Mouse (Mus musculus): ENCODE results near the gene Gpat2. TPM values are rescaled to one million over a fixed set of nuclear protein-coding genes. Genes with fewer than 3 reads are reported as not detected.

Gpat2 gene
- polyA plus RNA-seq, 1 experiment, result 0.38 TPM

DNA sequence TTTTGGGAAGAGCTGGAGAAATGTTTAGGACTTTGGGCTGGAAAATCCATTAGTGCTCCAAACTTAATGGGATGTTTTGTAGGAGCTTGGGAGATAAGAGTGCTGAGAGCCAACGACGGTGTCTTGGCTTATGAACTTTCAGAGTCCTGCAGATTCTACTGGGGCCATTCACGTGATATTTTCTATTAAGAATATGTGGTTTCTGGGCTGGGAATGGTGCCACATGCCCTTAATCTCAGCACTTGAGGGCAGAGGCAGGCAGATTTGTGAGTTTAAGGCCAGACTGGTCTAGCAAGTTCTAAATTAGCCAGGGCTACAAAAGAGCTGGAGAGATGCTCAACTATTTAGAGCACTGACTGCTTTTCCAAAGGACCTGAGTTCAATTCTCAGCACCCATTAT, 34.6 kb upstream of the Gpat2 start:
- TF ChIP-seq CTCF (IDR thresholded peaks at IDR 0.05; ENCODE audit: borderline replicate concordance, insufficient read depth, low read depth, low read length) (no peak), POLR2A (IDR thresholded peaks at IDR 0.05; ENCODE audit: borderline replicate concordance, insufficient read depth, low read length) (no peak)
- DNase-seq, result no peak
- no peak overlapping the region for H3K4me3 ChIP-seq (replicated peaks; ENCODE audit: insufficient read depth, low read depth, low read length)
- no peaks in the 10 kb centered on the region for H3K27me3 ChIP-seq (ENCODE audit: control insufficient read depth, insufficient read depth, low read length)
- 89% methylated on average over 3 of the region's 3 CpGs for WGBS
- no peaks in the 10 kb centered on the region for H3K4me1 ChIP-seq (ENCODE audit: control insufficient read depth, insufficient read depth, low read length)
- H3K27ac ChIP-seq (ENCODE audit: insufficient read depth, low read length), result no peak overlapping the region

DNA sequence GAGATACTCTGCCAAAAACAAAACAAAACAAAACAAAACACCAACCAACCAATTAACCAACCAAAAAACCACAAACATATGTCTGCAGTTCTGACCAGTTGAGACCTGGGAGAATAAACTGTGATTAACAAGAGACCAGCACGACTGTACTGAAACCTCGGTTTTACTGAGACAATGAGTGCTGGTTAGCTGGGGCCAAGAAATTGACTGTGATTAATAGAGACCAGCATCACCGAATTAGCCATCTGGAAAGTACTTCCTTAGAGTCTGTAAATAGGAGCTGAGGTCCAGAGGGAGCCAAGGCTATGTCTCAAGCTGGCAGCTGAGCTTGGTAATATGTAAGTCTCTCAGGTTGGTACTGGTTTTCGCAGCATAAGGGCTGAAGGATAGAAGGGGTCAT, 34.2 kb upstream of the Gpat2 start:
- no peaks in the 10 kb centered on the region for H3K4me1 ChIP-seq (ENCODE audit: control insufficient read depth, insufficient read depth, low read length)
- TF ChIP-seq CTCF (IDR thresholded peaks at IDR 0.05; ENCODE audit: borderline replicate concordance, insufficient read depth, low read depth, low read length) (no peak), POLR2A (IDR thresholded peaks at IDR 0.05; ENCODE audit: borderline replicate concordance, insufficient read depth, low read length) (no peak)
- 20% methylated on average over 4 of the region's 4 CpGs for WGBS
- no peak overlapping the region for H3K4me3 ChIP-seq (replicated peaks; ENCODE audit: insufficient read depth, low read depth, low read length)
- no peak for DNase-seq
- H3K27me3 ChIP-seq (ENCODE audit: control insufficient read depth, insufficient read depth, low read length), result no peaks in the 10 kb centered on the region
- H3K27ac ChIP-seq (ENCODE audit: insufficient read depth, low read length), result no peak overlapping the region

- Histone ChIP-seq H3K27me3 (ENCODE audit: control insufficient read depth, insufficient read depth, low read length) (no peaks in the 10 kb centered on the region), H3K4me1 (ENCODE audit: control insufficient read depth, insufficient read depth, low read length) (no peaks in the 10 kb centered on the region), H3K4me3 (replicated peaks; ENCODE audit: insufficient read depth, low read depth, low read length) (no peak overlapping the region), H3K27ac (ENCODE audit: insufficient read depth, low read length) (no peak overlapping the region)
- 76% methylated on average over 3 of the region's 3 CpGs for WGBS
- no peak for TF ChIP-seq POLR2A (IDR thresholded peaks at IDR 0.05; ENCODE audit: borderline replicate concordance, insufficient read depth, low read length)
- TF ChIP-seq CTCF (IDR thresholded peaks at IDR 0.05; ENCODE audit: borderline replicate concordance, insufficient read depth, low read depth, low read length), result no peak
- DNase-seq, result no peak
Observed at GRCm38 (mm10) chr2:127391323-127391722, 33.7 kb upstream of the Gpat2 start.

GRCm38 (mm10) chr2:127394606-127395161, 30.3 kb upstream of the Gpat2 start:
- H3K4me3 ChIP-seq (replicated peaks; ENCODE audit: insufficient read depth, low read depth, low read length), result no peak overlapping the region
- 74% methylated on average over 5 of the region's 5 CpGs for WGBS
- DNase-seq, result no peak
- H3K27me3 ChIP-seq (ENCODE audit: control insufficient read depth, insufficient read depth, low read length), result no peaks in the 10 kb centered on the region
- no peak overlapping the region for H3K27ac ChIP-seq (ENCODE audit: insufficient read depth, low read length)
- H3K4me1 ChIP-seq (ENCODE audit: control insufficient read depth, insufficient read depth, low read length), result no peaks in the 10 kb centered on the region
- TF ChIP-seq POLR2A (IDR thresholded peaks at IDR 0.05; ENCODE audit: borderline replicate concordance, insufficient read depth, low read length), result no peak
- no peak for TF ChIP-seq CTCF (IDR thresholded peaks at IDR 0.05; ENCODE audit: borderline replicate concordance, insufficient read depth, low read depth, low read length)

DNA sequence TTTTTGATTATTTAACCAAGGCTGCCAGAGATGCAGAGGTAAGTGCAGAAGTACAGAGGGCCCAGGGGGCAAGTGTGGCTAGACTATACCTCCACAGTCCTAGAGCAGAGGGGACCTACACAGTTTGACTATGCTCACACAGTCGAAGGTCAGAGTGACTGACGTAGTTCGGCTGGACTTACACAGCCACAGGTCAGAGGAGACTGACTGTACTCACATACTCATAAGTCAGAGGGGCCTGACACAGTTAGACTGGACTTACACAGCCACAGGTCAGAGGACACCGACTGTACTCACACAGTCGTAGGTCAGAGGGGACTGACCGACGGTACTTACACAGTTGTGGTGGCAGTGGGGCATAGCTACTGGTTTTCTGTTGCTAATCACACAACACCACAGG, 26.3 kb upstream of the Gpat2 start:
- DNase-seq, result no peak
- TF ChIP-seq CTCF (IDR thresholded peaks at IDR 0.05; ENCODE audit: borderline replicate concordance, insufficient read depth, low read depth, low read length) (no peak), POLR2A (IDR thresholded peaks at IDR 0.05; ENCODE audit: borderline replicate concordance, insufficient read depth, low read length) (no peak)
- Histone ChIP-seq H3K4me3 (replicated peaks; ENCODE audit: insufficient read depth, low read depth, low read length) (no peak overlapping the region), H3K27me3 (ENCODE audit: control insufficient read depth, insufficient read depth, low read length) (no peaks in the 10 kb centered on the region), H3K27ac (ENCODE audit: insufficient read depth, low read length) (no peak overlapping the region), H3K4me1 (ENCODE audit: control insufficient read depth, insufficient read depth, low read length) (no peaks in the 10 kb centered on the region)
- WGBS, result 94% methylated on average over 7 of the region's 7 CpGs

GRCm38 (mm10) chr2:127411126-127411525, 13.9 kb upstream of the Gpat2 start:
- no peak overlapping the region for H3K27ac ChIP-seq (ENCODE audit: insufficient read depth, low read length)
- H3K4me1 ChIP-seq (ENCODE audit: control insufficient read depth, insufficient read depth, low read length), result no peaks in the 10 kb centered on the region
- H3K27me3 ChIP-seq (ENCODE audit: control insufficient read depth, insufficient read depth, low read length), result no peaks in the 10 kb centered on the region
- 84% methylated on average over 6 of the region's 6 CpGs for WGBS
- no peak overlapping the region for H3K4me3 ChIP-seq (replicated peaks; ENCODE audit: insufficient read depth, low read depth, low read length)
- TF ChIP-seq POLR2A (IDR thresholded peaks at IDR 0.05; ENCODE audit: borderline replicate concordance, insufficient read depth, low read length) (no peak), CTCF (IDR thresholded peaks at IDR 0.05; ENCODE audit: borderline replicate concordance, insufficient read depth, low read depth, low read length) (no peak)
- DNase-seq, result no peak

GRCm38 (mm10) chr2:127415806-127416205, 9.2 kb upstream of the Gpat2 start:
- Histone ChIP-seq H3K4me3 (replicated peaks; ENCODE audit: insufficient read depth, low read depth, low read length) (no peak overlapping the region), H3K4me1 (ENCODE audit: control insufficient read depth, insufficient read depth, low read length) (no peaks in the 10 kb centered on the region), H3K27ac (ENCODE audit: insufficient read depth, low read length) (no peak overlapping the region), H3K27me3 (ENCODE audit: control insufficient read depth, insufficient read depth, low read length) (no peaks in the 10 kb centered on the region)
- no peak for DNase-seq
- TF ChIP-seq POLR2A (IDR thresholded peaks at IDR 0.05; ENCODE audit: borderline replicate concordance, insufficient read depth, low read length), result no peak
- TF ChIP-seq CTCF (IDR thresholded peaks at IDR 0.05; ENCODE audit: borderline replicate concordance, insufficient read depth, low read depth, low read length), result no peak
- 67% methylated on average over 10 of the region's 10 CpGs for WGBS

- TF ChIP-seq POLR2A (IDR thresholded peaks at IDR 0.05; ENCODE audit: borderline replicate concordance, insufficient read depth, low read length) (no peak), CTCF (IDR thresholded peaks at IDR 0.05; ENCODE audit: borderline replicate concordance, insufficient read depth, low read depth, low read length) (no peak)
- Histone ChIP-seq H3K4me3 (replicated peaks; ENCODE audit: insufficient read depth, low read depth, low read length) (no peak overlapping the region), H3K27me3 (ENCODE audit: control insufficient read depth, insufficient read depth, low read length) (no peaks in the 10 kb centered on the region), H3K27ac (ENCODE audit: insufficient read depth, low read length) (no peak overlapping the region), H3K4me1 (ENCODE audit: control insufficient read depth, insufficient read depth, low read length) (no peaks in the 10 kb centered on the region)
- WGBS, result 18% methylated on average over 3 of the region's 3 CpGs
- DNase-seq, result no peak
Observed at GRCm38 (mm10) chr2:127416706-127417105, 8.3 kb upstream of the Gpat2 start.
